ENCODE assay signal across 30 mouse cellular contexts in the genomic region with DNA sequence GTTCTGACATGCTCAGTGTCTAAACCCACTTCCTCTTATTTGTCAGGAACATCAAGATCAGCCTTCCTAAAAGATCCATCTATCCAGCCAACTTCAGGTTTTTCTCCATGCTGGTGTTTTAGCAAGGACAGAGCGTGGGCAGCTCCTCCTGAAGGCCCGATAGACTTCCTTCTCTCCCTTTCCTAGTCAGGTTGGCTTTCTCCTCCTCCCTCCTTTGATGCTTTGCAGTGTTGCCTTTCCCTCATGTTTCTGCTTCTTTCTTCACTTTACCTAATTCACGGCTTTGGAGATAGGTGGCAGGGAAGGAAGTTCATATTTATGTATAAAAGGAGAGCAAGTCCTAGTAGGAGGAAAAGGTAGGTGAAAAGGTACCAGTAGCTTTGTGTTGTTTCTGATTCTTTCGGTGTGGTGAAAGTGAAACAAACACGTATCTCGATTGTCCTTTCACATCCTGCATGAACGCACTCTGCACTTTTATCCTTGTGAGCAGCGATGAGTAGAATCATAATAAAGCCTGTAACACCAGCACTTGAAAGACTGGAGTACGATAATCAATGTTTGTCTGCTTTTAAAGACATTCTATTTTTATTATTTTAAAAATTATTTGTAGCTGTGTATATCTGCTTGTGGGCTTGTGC. TPM values are rescaled to one million over a fixed set of nuclear protein-coding genes. Genes with fewer than 3 reads are reported as not detected.
DNase-seq lines count a peak whose midpoint lies in the region; ATAC-seq lines count a peak whose summit lies in the region.
"Had no signal": no experiment of that assay in that cellular context is flagged by ENCODE, and none has a peak within 500 bp of the region (broad histone marks: within the 10 kb centered on the region; RNA-seq: fewer than 3 reads in every experiment).

No protein-coding gene starts in this region.

- no peaks in the 10 kb centered on the region for H3K9me3 ChIP-seq in forebrain, embryonic 16.5 days (ENCODE audit: control insufficient read depth, low read length)
- H3K9me3 ChIP-seq: embryonic facial prominence, embryonic 12.5 days; embryonic facial prominence, embryonic 15.5 days; G1E; heart, embryonic 10.5 days; intestine, embryonic 15.5 days had no signal

- no peak overlapping the region for H3K4me3 ChIP-seq in forebrain, embryonic 16.5 days (replicated peaks; ENCODE audit: low read length)
- H3K4me3 ChIP-seq: embryonic facial prominence, embryonic 12.5 days; embryonic facial prominence, embryonic 15.5 days; heart, adult 2 months; heart, embryonic 10.5 days; heart, embryonic 13.5 days; intestine, embryonic 15.5 days had no signal

- no peaks in the 10 kb centered on the region for H3K27me3 ChIP-seq in forebrain, embryonic 16.5 days (replicated peaks; ENCODE audit: control insufficient read depth, insufficient read depth, low read length)
- H3K27me3 ChIP-seq: embryonic facial prominence, embryonic 12.5 days; embryonic facial prominence, embryonic 15.5 days; heart, embryonic 13.5 days; intestine, embryonic 15.5 days; Patski had no signal

- no peak overlapping the region for H3K27ac ChIP-seq in forebrain, embryonic 16.5 days (ENCODE audit: low read length)
- H3K27ac ChIP-seq: embryonic facial prominence, embryonic 12.5 days; embryonic facial prominence, embryonic 15.5 days; heart, adult 2 months; heart, embryonic 10.5 days; heart, embryonic 13.5 days; hindbrain, embryonic 14.5 days; hindbrain, postnatal 0 days; intestine, embryonic 15.5 days had no signal

- 95% methylated on average over 9 of the region's 9 CpGs for WGBS in forebrain, embryonic 16.5 days

- peak; percentile 60 for ATAC-seq in activated CD4-positive, CD25-positive, alpha-beta regulatory T cell, adult 4 months
- ATAC-seq in megakaryocyte, adult 5-6 weeks (ENCODE audit: poor library complexity, severe bottlenecking), result no peak
- ATAC-seq in forebrain, embryonic 16.5 days, result no peak
- ATAC-seq: forebrain, embryonic 14.5 days; hindbrain, postnatal 0 days; intestine, embryonic 15.5 days; Patski had no signal

- peak; percentile 20 for DNase-seq in CD4-positive, CD25-positive, alpha-beta regulatory T cell, adult 2 months (ENCODE audit: low read depth, low spot score)
- DNase-seq in naive thymus-derived CD4-positive, alpha-beta T cell, adult 2 months (ENCODE audit: low read depth), result peak; percentile 2
- DNase-seq in right cerebral cortex, adult 18-20 months, result no peak
- DNase-seq: adrenal gland, adult 8-10 months; adrenal gland, postnatal 36 days; cerebellum, adult 18-20 months; cerebellum, adult 9-10 months; cerebellum, postnatal 14 days; gastrocnemius, postnatal 10 days; gastrocnemius, postnatal 36 days; heart, adult 2 months; heart, postnatal 14 days; heart, postnatal 4 days; kidney, adult 11 months had no signal

- H3K36me3 ChIP-seq in forebrain, embryonic 16.5 days (ENCODE audit: control insufficient read depth, insufficient read depth), result peaks cover 14% of the 10 kb centered on the region; the same call in 1 of the 2 replicates

- no peaks in the 10 kb centered on the region for H3K4me1 ChIP-seq in forebrain, embryonic 16.5 days (replicated peaks; ENCODE audit: control insufficient read depth, insufficient read depth, low read length)
- H3K4me1 ChIP-seq: embryonic facial prominence, embryonic 12.5 days; embryonic facial prominence, embryonic 15.5 days; heart, embryonic 10.5 days; intestine, embryonic 15.5 days had no signal

- H3K9ac ChIP-seq in forebrain, embryonic 16.5 days (replicated peaks; ENCODE audit: low read depth, low read length), result no peak overlapping the region
- H3K9ac ChIP-seq: embryonic facial prominence, embryonic 12.5 days; embryonic facial prominence, embryonic 15.5 days; heart, embryonic 13.5 days; hindbrain, embryonic 14.5 days; intestine, embryonic 15.5 days had no signal

- no peak overlapping the region for H3K4me2 ChIP-seq in forebrain, embryonic 16.5 days (ENCODE audit: low read length)
- H3K4me2 ChIP-seq: embryonic facial prominence, embryonic 12.5 days; embryonic facial prominence, embryonic 15.5 days; heart, embryonic 13.5 days; hindbrain, embryonic 14.5 days; intestine, embryonic 15.5 days had no signal

RNA-seq across cellular contexts. Expression of a gene that starts 18.1 kb away (rescaled TPM):
- not detected for polyA plus RNA-seq in activated CD4-positive, CD25-positive, alpha-beta regulatory T cell, adult 4 months (2017; shearing (Covaris generic))
- not detected in 2 replicates for total RNA-seq in megakaryocyte, adult 5-6 weeks (2015)
- total RNA-seq in megakaryocyte, adult 5-6 weeks (2017), result not detected in 2 replicates
- polyA plus RNA-seq in forebrain, embryonic 16.5 days (2015; fragmentation: Nextera tagmentation; extraction: Ambion mirVana), result 1.2 and 1.4 TPM in 2 replicates
- total RNA-seq: G1E; granulocyte monocyte progenitor cell, adult 5-6 weeks had no signal
- polyA plus RNA-seq: embryonic facial prominence, embryonic 12.5 days; G1E; heart, embryonic 13.5 days; heart, embryonic 16.5 days had no signal

RNA-seq across cellular contexts. Expression of a gene that starts 37.2 kb away (rescaled TPM):
- polyA plus RNA-seq in activated CD4-positive, CD25-positive, alpha-beta regulatory T cell, adult 4 months (2017; shearing (Covaris generic)), result 1 to 10 TPM; 3.0 to 3.7 TPM
- total RNA-seq in megakaryocyte, adult 5-6 weeks (2015), result 2.7 and 2.9 TPM in 2 replicates
- total RNA-seq in megakaryocyte, adult 5-6 weeks (2017), result 3.9 and 5.0 TPM in 2 replicates
- polyA plus RNA-seq in forebrain, embryonic 16.5 days (2015; fragmentation: Nextera tagmentation; extraction: Ambion mirVana), result 6.8 and 7.5 TPM in 2 replicates

RNA-seq across cellular contexts. Expression of a gene that starts 38.6 kb away (rescaled TPM):
- 1 to 10 TPM in 1 of 2 experiments, under 1 TPM in 1; 0.61 to 1.2 TPM for polyA plus RNA-seq in activated CD4-positive, CD25-positive, alpha-beta regulatory T cell, adult 4 months (2017; shearing (Covaris generic))
- not detected in 2 replicates for total RNA-seq in megakaryocyte, adult 5-6 weeks (2015)
- total RNA-seq in megakaryocyte, adult 5-6 weeks (2017), result not detected in 2 replicates
- polyA plus RNA-seq in forebrain, embryonic 16.5 days (2015; fragmentation: Nextera tagmentation; extraction: Ambion mirVana), result 0.20 TPM in 1 of 2 replicates, not detected in the other
- total RNA-seq: adrenal gland, adult 8-10 months; adrenal gland, postnatal 36 days; gastrocnemius, adult 18-20 months; gastrocnemius, postnatal 10 days; gastrocnemius, postnatal 36 days; granulocyte monocyte progenitor cell, adult 5-6 weeks; heart, adult 2 months; heart, postnatal 14 days; heart, postnatal 4 days; hindbrain, postnatal 0 days had no signal
- polyA plus RNA-seq: forebrain, embryonic 14.5 days; G1E; heart, adult 2 months had no signal
